Mouse (Mus musculus): ENCODE data around the gene Prkcd.
"Not testable (repeated sequence)": the region's sequence is repeated elsewhere in the genome, so short reads cannot be mapped to it uniquely, and the experiment has no call there.

Gene Prkcd

DNA sequence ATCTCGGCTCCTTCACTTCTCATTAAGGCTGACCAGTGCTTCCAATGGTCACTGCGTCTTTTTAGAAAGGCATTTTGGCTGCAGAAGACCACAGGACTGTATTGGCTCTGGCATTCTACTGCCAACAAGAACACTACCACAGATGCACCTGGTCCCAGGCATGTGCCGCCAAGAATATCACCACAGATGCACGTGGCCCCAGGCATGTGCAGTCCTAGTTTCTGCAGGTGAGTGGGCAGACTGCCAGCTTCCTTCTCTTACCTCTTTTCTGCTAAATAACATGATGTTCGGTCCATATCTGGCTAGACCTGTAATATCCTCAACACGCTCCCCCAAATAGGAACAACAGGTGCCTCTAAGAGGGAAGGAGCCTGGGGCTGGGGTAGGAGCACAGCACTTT, 17.8 kb downstream of the Prkcd start:
- no peak for DNase-seq (ENCODE audit: low spot score in 2 of 2)

DNA sequence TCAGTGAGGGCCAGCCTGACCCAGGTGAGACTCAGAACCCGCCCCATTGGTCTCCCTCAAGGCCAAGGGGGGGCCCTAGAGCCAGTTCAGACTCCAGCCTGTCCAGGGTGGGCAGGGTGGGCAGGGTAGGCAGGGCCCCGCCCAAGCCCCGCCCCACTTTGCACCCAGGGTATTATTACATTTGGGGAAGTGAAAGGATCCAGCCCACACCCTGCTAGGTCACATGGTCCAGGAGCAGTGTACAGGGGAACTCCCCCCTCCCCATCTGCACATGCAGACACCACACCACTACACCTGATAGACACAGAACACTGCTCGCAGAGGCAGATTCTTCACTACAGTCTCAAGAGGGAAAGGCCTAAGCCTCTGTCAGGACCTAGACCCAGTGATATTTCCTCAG, 18.3 kb downstream of the Prkcd start:
- no peak for DNase-seq (ENCODE audit: low spot score in 2 of 2)

GRCm38 (mm10) chr14:30606817-30607216, 19.2 kb downstream of the Prkcd start:
- DNase-seq (ENCODE audit: low spot score in 2 of 2), result no peak

- DNase-seq (ENCODE audit: low spot score in 2 of 2), result no peak
These were observed 28.9 kb downstream of the Prkcd start for GRCm38 (mm10) chr14:30597142-30597541.

GRCm38 (mm10) chr14:30596407-30596806, 29.6 kb downstream of the Prkcd start:
- DNase-seq (ENCODE audit: low spot score in 2 of 2), result no peak

DNA sequence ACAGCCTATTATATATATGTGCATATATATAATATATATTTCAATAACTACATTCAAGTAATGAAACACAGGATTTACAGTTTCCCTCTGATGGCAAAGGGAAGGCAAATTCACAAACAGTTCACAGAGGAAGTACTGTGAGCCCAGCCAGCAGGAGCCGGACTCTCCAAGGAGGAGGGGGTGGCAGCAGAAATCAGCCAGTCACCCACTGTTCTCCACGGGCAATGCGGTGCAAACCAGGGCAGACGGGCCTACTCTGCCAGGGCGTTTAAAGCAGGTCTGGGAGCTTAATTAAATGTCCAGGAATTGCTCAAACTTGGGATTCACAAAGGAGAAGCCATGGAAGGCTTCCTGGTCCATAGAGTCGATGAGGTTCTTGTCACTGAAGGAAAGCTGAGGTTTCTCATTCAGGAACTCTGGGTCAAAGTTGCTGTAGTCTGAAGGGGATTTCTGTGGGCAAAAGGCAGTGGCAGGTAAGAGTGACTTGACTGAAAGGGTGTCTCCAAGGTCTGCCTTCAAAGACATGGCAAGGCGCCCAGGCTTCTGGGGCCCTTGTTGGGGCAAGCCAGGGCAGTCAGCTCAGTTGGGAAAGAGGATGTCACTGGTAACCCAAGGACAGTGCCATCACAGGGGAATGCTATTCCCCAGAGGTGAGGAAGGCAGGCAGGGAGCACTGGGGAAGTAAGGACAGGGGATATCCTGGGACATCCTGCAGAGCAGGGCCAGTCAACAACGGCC, 30.3 kb downstream of the Prkcd start:
- no peak for DNase-seq (ENCODE audit: low spot score in 2 of 2)

DNA sequence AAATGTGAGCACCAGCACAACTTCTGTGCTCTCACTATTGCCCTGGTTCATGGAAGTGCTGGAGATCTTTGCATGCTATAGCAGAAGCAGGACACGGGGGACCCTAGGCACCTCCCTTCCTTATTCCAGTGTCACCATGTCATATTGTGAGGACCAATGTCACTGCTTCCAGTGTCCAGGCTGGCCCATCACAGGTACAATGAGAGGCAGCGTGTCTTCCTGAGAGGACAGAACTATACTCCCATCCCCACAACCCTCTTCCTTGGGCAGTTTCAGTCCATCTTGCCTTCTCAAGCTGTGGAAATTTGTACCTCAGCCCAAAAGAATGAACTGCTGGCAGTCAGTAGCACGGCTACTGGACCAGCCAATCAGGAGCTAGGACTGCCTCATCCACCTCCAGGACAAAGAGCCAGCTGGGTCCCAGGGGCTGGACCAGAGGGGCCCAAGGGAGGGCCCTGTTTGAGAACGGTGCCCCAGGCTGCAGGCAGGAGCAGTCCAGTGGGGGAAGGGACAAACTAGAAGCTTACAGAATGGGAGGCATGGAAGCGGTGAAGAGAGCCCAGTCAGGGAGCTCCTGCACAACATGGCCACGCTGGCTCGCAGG, 31.8 kb downstream of the Prkcd start:
- DNase-seq (ENCODE audit: low spot score in 2 of 2), result no peak

- no peak for DNase-seq (ENCODE audit: low spot score in 2 of 2)
These were observed 32.5 kb downstream of the Prkcd start for GRCm38 (mm10) chr14:30593279-30594091.

- peak; percentile 52 to 87 for DNase-seq (ENCODE audit: low spot score in 2 of 2)
These were observed 34.6 kb downstream of the Prkcd start for GRCm38 (mm10) chr14:30591417-30591816.

DNA sequence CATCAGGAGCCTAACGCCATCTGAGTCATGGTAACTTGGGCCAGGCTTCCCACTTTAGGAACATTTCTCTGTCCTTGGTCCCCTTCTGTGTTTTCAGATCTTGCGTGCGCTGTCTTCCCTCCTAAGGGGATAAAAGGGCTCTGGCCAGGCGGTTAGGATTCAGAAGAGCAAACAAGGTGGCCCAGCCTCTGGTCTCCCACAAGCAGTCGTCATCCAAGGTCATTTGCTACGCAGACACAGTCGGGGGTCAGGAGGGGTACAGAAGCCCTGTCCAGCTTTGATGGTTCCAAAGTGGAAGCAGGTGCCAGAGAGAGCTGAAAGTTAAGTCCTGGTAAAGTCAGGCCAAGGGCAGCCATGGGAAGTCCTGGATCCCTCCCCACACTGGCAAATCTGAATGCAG, 35.1 kb downstream of the Prkcd start:
- DNase-seq (ENCODE audit: low spot score in 2 of 2), result no peak

- DNase-seq (ENCODE audit: low spot score in 2 of 2), result no peak
These were observed 35.9 kb downstream of the Prkcd start for GRCm38 (mm10) chr14:30590041-30590645.

GRCm38 (mm10) chr14:30586780-30587461, 39.1 kb downstream of the Prkcd start:
- no peak for DNase-seq (ENCODE audit: low spot score in 2 of 2)

- no peak for DNase-seq (ENCODE audit: low spot score in 2 of 2)
These were observed 40.7 kb downstream of the Prkcd start for GRCm38 (mm10) chr14:30585323-30585722.

- no peak for DNase-seq (ENCODE audit: low spot score in 2 of 2)
These were observed 41.3 kb downstream of the Prkcd start for GRCm38 (mm10) chr14:30584497-30585251.

DNA sequence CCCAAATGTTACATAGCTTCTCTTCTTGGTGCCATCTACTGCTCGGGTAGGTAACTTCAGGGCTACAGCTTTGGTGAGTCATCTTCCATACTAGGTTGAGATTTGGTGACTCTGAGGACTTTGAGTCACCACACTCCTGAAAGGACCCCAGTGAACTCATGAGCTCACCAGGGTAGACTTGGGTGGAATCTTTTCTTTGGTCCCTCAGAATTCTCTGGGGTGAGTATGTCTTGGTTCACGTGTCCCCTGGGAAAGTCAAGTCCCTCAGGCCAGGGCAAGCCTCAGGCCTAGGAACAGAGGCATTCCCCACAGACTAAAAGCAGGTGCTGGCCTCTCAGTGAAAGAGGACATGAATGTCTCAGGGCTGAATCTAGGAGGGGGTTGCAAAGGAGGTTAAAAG, 41.9 kb downstream of the Prkcd start:
- DNase-seq (ENCODE audit: low spot score in 2 of 2), result no peak

- no peak for DNase-seq (ENCODE audit: low spot score in 2 of 2)
These were observed 44.8 kb downstream of the Prkcd start for GRCm38 (mm10) chr14:30581238-30581637.

DNA sequence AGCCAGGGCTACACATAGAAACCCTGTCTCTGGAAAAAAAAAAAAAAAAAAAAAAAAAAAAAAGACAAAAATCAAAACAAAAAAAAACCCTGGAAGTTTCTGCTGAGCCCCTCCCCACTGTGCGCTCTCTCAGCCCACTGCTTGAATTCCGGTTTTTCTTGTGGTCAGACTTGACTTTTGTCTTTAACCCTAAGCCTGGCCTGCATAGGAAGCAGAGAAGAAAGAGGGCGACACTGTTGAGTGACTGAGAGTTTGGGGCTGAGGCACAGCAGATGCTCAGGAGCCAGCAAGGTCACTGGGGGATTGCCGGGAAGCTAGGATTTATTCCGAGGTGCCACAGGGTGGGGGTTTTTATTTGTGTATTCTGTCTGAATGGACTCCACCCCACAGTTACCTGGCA, 46.1 kb downstream of the Prkcd start:
- DNase-seq (ENCODE audit: low spot score in 2 of 2), result no peak

- no peak for DNase-seq (ENCODE audit: low spot score in 2 of 2)
These were observed 46.8 kb downstream of the Prkcd start for GRCm38 (mm10) chr14:30579180-30579579.

- DNase-seq (ENCODE audit: low spot score in 2 of 2), result not testable (repeated sequence)
These were observed 48.5 kb downstream of the Prkcd start for GRCm38 (mm10) chr14:30577303-30578062.

DNA sequence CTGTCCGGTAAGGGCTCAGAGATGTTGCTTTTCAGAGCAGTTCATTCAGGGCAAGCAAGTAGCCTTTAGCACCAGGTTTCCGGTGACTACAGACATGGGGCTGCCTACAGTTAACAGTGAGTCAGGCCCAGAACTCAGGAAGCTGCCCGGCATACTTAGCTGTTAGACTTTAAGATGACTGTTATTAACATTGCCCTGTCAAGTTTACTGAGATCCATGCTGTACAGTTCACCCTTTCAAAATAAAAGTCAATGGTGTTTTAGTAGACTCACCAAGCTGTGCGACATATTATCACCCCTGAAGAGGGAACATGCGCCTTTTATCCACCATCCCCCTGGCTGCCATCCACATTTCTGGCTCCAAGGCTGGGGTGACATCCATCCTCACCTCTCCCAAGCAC, 49.8 kb downstream of the Prkcd start:
- DNase-seq (ENCODE audit: low spot score in 2 of 2), result no peak
